Mouse (Mus musculus) small intestine, adult 2 months (tissue): ENCODE results near the gene Fgd3.

Experiments
- CTCF ChIP-seq: fragments of 200-500 bp; IDR thresholded peaks from 2 replicates; pipeline ENCODE4 v1.5.1; 2012; ENCODE audit warnings: low read depth, mild to moderate bottlenecking, control low read depth, inconsistent platforms, low read length, moderate library complexity, mixed read lengths; ENCODE audit not compliant: insufficient replicate concordance, insufficient read length; ENCODE audit errors: extremely low read depth
- POLR2A ChIP-seq: fragments of 200-500 bp; IDR thresholded peaks from 2 replicates; pipeline ENCODE4 v1.6.1; 2012; ENCODE audit warnings: low read depth, mild to moderate bottlenecking, control low read depth, inconsistent platforms, low read length, moderate library complexity

DNA sequence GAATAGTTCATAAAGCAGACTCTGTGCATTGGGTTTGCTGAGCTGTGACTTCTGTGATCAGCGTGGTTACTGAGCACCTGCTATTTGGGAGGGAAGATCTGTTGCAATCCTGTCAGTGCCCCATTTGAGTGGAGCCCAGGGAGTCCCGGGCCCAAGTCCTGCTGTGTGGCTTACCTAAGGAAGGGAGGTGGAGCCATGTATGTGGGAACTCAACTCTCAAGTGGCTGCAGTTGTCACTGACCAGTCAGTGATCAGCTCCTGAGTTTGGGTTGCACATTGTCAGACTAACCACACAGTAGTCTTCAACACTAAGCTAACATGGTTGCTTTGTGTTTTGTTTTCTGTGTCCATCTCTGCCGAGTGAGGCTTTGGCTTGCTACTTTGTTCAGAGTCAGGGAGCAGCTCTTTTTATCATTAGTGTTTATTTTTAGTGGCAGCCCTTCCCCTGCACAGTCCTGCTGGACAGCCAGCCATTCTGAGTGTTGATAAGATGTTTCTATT lies 40.8 kb upstream of the Fgd3 start:
- TF ChIP-seq CTCF (no peak), POLR2A (no peak)
